Comparison of ENCODE assay signal across 20 mouse cellular contexts in genomic region chr6:90334244-90334643, GRCm38 (mm10). TPM values are rescaled to one million over a fixed set of nuclear protein-coding genes. Genes with fewer than 3 reads are reported as not detected.
"Had no signal": no experiment of that assay in that cellular context is flagged by ENCODE, and none has a peak within 500 bp of the region (broad histone marks: within the 10 kb centered on the region; RNA-seq: fewer than 3 reads in every experiment).

No protein-coding gene starts in this region.

- H3K4me1 ChIP-seq: kidney, embryonic 15.5 days; limb, embryonic 15.5 days; lung, embryonic 15.5 days; neural tube, embryonic 13.5 days had no signal

- H3K9ac ChIP-seq: kidney, embryonic 15.5 days; limb, embryonic 15.5 days; lung, embryonic 15.5 days; neural tube, embryonic 13.5 days; stomach, embryonic 15.5 days had no signal

- H3K4me2 ChIP-seq: kidney, embryonic 15.5 days; limb, embryonic 15.5 days; lung, embryonic 15.5 days; midbrain, embryonic 11.5 days; neural tube, embryonic 13.5 days; stomach, embryonic 15.5 days had no signal

- ATAC-seq: midbrain, embryonic 16.5 days had no signal

- H3K27me3 ChIP-seq: kidney, embryonic 15.5 days; limb, embryonic 15.5 days; lung, embryonic 15.5 days; neural tube, embryonic 13.5 days; stomach, embryonic 15.5 days had no signal

- H3K4me3 ChIP-seq: kidney, embryonic 15.5 days; left cerebral cortex, adult 2 months; limb, embryonic 15.5 days; lung, embryonic 15.5 days; neural tube, embryonic 13.5 days; stomach, embryonic 15.5 days had no signal

- H3K27ac ChIP-seq: kidney, embryonic 15.5 days; left cerebral cortex, adult 2 months; limb, embryonic 15.5 days; lung, embryonic 15.5 days; neural tube, embryonic 13.5 days; stomach, embryonic 15.5 days had no signal

- DNase-seq: kidney, adult 18-20 months; kidney, postnatal 14 days; retina, postnatal 1 day; right cerebral cortex, postnatal 4 days; thymus, postnatal 36 days had no signal

- H3K36me3 ChIP-seq: kidney, embryonic 15.5 days; limb, embryonic 15.5 days; lung, embryonic 15.5 days; neural tube, embryonic 13.5 days; stomach, embryonic 15.5 days had no signal

- H3K9me3 ChIP-seq: kidney, embryonic 15.5 days; limb, embryonic 15.5 days; lung, embryonic 15.5 days; neural tube, embryonic 13.5 days; stomach, embryonic 15.5 days had no signal

RNA-seq across cellular contexts. Expression of gene Uroc1, which starts 1.2 kb away (rescaled TPM):
- total RNA-seq: layer of hippocampus, postnatal 25 days; left cerebral cortex, adult 2 months; left cerebral cortex, postnatal 14 days had no signal
- polyA plus RNA-seq: intestine, embryonic 14.5 days; lung, embryonic 15.5 days; midbrain, embryonic 11.5 days; midbrain, embryonic 16.5 days; neural tube, embryonic 13.5 days; testis, adult 2 months had no signal

RNA-seq across cellular contexts. Expression of gene Chst13, which starts 9.3 kb away (rescaled TPM):
- total RNA-seq: layer of hippocampus, postnatal 25 days; left cerebral cortex, adult 2 months; left cerebral cortex, postnatal 14 days had no signal
- polyA plus RNA-seq: limb, embryonic 11.5 days; midbrain, embryonic 11.5 days had no signal

RNA-seq across cellular contexts. Expression of gene BC048671, which starts 33.2 kb away (rescaled TPM):
- total RNA-seq: layer of hippocampus, postnatal 25 days; left cerebral cortex, adult 2 months; left cerebral cortex, postnatal 14 days had no signal
- polyA plus RNA-seq: intestine, embryonic 14.5 days; kidney, embryonic 15.5 days; limb, embryonic 11.5 days; limb, embryonic 15.5 days; lung, embryonic 15.5 days; midbrain, embryonic 11.5 days; midbrain, embryonic 16.5 days; neural tube, embryonic 13.5 days; spleen, adult 2 months; stomach, embryonic 15.5 days; thymus, postnatal 0 days had no signal
